Mouse (Mus musculus): ENCODE measurements around the gene Esrra.

Esrra gene

GRCm38 (mm10) chr19:6919876-6920740 is 1.5 kb downstream of the Esrra start:
- peak; percentile 79 for DNase-seq

- peak; percentile 12 for DNase-seq
These were observed 2.2 kb downstream of the Esrra start for GRCm38 (mm10) chr19:6919431-6919830.

GRCm38 (mm10) chr19:6918321-6918720 is 3.3 kb downstream of the Esrra start:
- peak; percentile 6 for DNase-seq

GRCm38 (mm10) chr19:6916496-6916895 is 5.1 kb downstream of the Esrra start:
- peak; percentile 16 for DNase-seq

GRCm38 (mm10) chr19:6915276-6915675 is 6.3 kb downstream of the Esrra start:
- DNase-seq: peak; percentile 3

- DNase-seq: no peak
These were observed 7.1 kb downstream of the Esrra start for GRCm38 (mm10) chr19:6914540-6914939.

GRCm38 (mm10) chr19:6913991-6914390 is 7.6 kb downstream of the Esrra start:
- no peak for DNase-seq

- no peak for DNase-seq
These were observed 8.6 kb downstream of the Esrra start for GRCm38 (mm10) chr19:6913036-6913435.

GRCm38 (mm10) chr19:6912205-6912970 is 9.2 kb downstream of the Esrra start:
- DNase-seq: no peak

- no peak for DNase-seq
These were observed 10.2 kb downstream of the Esrra start for GRCm38 (mm10) chr19:6911101-6912074.

- peak; percentile 78 for DNase-seq
These were observed 11.3 kb downstream of the Esrra start for GRCm38 (mm10) chr19:6910306-6910705.

GRCm38 (mm10) chr19:6909507-6910289 is 11.9 kb downstream of the Esrra start, which contains the start of the genes Trmt112 and Prdx5:
Gene Trmt112 (plus strand): TSS chr19:6909698.
Gene Prdx5 (minus strand): TSS chr19:6910106.
- peak; percentile 96 for DNase-seq

- no peak for DNase-seq
These were observed 12.6 kb downstream of the Esrra start for GRCm38 (mm10) chr19:6909021-6909420.

- DNase-seq: no peak
These were observed 13.6 kb downstream of the Esrra start for GRCm38 (mm10) chr19:6907811-6908540.

- no peak for DNase-seq
These were observed 14.5 kb downstream of the Esrra start for GRCm38 (mm10) chr19:6907094-6907493.

- peak; percentile 40 for DNase-seq
These were observed 15.4 kb downstream of the Esrra start for GRCm38 (mm10) chr19:6906199-6906598.

GRCm38 (mm10) chr19:6905498-6906159 is 16.0 kb downstream of the Esrra start:
- DNase-seq: no peak

GRCm38 (mm10) chr19:6904846-6905245 is 16.8 kb downstream of the Esrra start:
- DNase-seq: peak; percentile 72

GRCm38 (mm10) chr19:6903031-6903430 is 18.6 kb downstream of the Esrra start:
- peak; percentile 44 for DNase-seq

- DNase-seq: no peak
These were observed 22.0 kb downstream of the Esrra start for GRCm38 (mm10) chr19:6899641-6900040.

Data from kidney, postnatal 10 days (tissue).